Mouse (Mus musculus) forebrain, embryonic 16.5 days (tissue): ENCODE results near the gene Mrpl18. TPM values are rescaled to one million over a fixed set of nuclear protein-coding genes. Genes with fewer than 3 reads are reported as not detected.
"Not testable (repeated sequence)": the region's sequence is repeated elsewhere in the genome, so short reads cannot be mapped to it uniquely, and the experiment has no call there.

Experiments used
- ATAC-seq: fragments of 200-750 bp; cut with Nextera tagmentation; 2 replicates; pipeline ENCODE4 v1.8.0; 2017; ENCODE audit warnings: mild to moderate bottlenecking, moderate library complexity
- H3K27ac ChIP-seq: fragments of 300-500 bp; sonication (generic); 2 replicates; pipeline ENCODE4 v1.5.1; 2014; ENCODE audit warnings: low read length, control low read depth
- H3K27me3 ChIP-seq: fragments of 300-500 bp; sonication (generic); replicated peaks from 2 replicates; pipeline ENCODE4 v1.6.1; 2014; ENCODE audit warnings: low read length; ENCODE audit not compliant: control insufficient read depth, insufficient read depth
- H3K36me3 ChIP-seq: fragments of 300-500 bp; sonication (generic); 2 replicates; pipeline ENCODE4 v1.6.1; 2014; ENCODE audit not compliant: control insufficient read depth, insufficient read depth
- H3K4me1 ChIP-seq: fragments of 300-500 bp; sonication (generic); replicated peaks from 2 replicates; pipeline ENCODE4 v1.6.1; 2014; ENCODE audit warnings: low read length; ENCODE audit not compliant: control insufficient read depth, insufficient read depth
- H3K4me2 ChIP-seq: fragments of 300-500 bp; sonication (generic); 2 replicates; pipeline ENCODE4 v1.6.1; 2014; ENCODE audit warnings: mild to moderate bottlenecking, low read length, control low read depth
- H3K4me3 ChIP-seq: fragments of 300-500 bp; sonication (generic); replicated peaks from 2 replicates; pipeline ENCODE4 v1.5.1; 2014; ENCODE audit warnings: mild to moderate bottlenecking, low read length, control low read depth
- H3K9ac ChIP-seq: fragments of 300-500 bp; sonication (generic); replicated peaks from 2 replicates; pipeline ENCODE4 v1.6.1; 2014; ENCODE audit warnings: low read depth, low read length, control low read depth
- H3K9me3 ChIP-seq: fragments of 300-500 bp; sonication (generic); 2 replicates; pipeline ENCODE4 v1.6.1; 2016; ENCODE audit warnings: low read length; ENCODE audit not compliant: control insufficient read depth
- WGBS: fragments of 180-500 bp; shearing (Covaris S2); extraction: QIAGEN DNeasy Blood & Tissue Kit; methylation state at CpG from one replicate; pipeline ENCODE4 v1.1.7; 2014; 5-methylcytosine and 5-hydroxymethylcytosine counted together
- polyA plus RNA-seq: library from polyadenylated mRNA; unstranded; fragments of >200 nt; fragmentation: Nextera tagmentation; extraction: Ambion mirVana; gene quantifications from 2 replicates; pipeline ENCODE4 v1.2.1, GENCODE M21; 2015

Gene Mrpl18
- polyA plus RNA-seq, 1 experiment from 2014 or later = 126 TPM

DNA sequence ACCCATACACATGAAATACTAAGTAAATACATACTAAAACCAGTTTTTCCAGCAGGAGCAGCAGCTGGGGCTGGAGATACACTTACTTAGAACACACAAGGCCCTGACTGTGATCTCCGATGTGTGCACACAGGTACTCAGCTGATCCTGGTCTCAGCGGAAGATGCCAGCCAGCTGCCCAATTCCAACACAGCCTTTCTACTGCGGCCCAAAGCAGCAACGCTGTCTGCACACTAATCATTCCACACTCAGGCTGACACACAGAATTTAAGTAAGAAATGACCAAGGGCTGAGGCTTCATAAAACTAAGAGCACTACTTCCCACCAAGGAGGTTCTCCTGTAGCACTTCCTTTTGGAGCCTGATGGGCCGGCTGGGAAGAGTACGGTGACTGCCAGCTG, 13.9 kb downstream of the Mrpl18 start:
- Histone ChIP-seq H3K4me1 (peaks cover 15% of the 10 kb centered on the region), H3K9ac (no peak overlapping the region), H3K27ac (no peak overlapping the region), H3K9me3 (no peaks in the 10 kb centered on the region), H3K4me3 (no peak overlapping the region), H3K27me3 (no peaks in the 10 kb centered on the region), H3K36me3 (no peaks in the 10 kb centered on the region), H3K4me2 (no peak overlapping the region)
- ATAC-seq = no peak
- WGBS = 93% methylated on average over 6 of the region's 6 CpGs

- H3K27me3 ChIP-seq, H3K9me3 ChIP-seq, H3K36me3 ChIP-seq, H3K4me2 ChIP-seq, H3K4me3 ChIP-seq, H3K9ac ChIP-seq: not testable (repeated sequence)
- Histone ChIP-seq H3K4me1 (peaks cover 10% of the 10 kb centered on the region), H3K27ac (peak overlapping the region; percentile 86)
- WGBS = 32% methylated on average over 2 of the region's 2 CpGs
- peak; percentile 69 for ATAC-seq
These were observed 17.5 kb downstream of the Mrpl18 start for GRCm38 (mm10) chr17:12898607-12899006.

DNA sequence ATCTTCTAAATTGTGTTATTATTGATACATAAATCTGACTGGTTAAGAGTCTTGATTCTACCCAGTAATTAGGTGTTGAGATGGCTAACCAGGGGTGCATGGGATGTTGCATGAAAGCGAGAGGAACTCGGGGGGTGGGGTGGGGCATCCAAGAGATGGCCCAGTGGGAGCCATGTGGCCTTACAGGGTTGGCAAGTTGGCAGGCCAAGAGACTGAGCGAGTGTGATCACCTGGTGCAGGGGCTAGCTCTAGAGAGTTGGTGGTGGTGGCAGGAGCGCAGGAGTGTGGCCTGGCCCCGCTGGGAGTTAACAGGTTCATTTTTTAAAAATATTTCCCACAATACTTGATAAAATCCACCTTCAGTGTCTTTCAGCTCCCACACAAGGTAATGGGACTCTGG, 18.5 kb downstream of the Mrpl18 start:
- Histone ChIP-seq H3K4me3 (no peak overlapping the region), H3K9me3 (no peaks in the 10 kb centered on the region), H3K9ac (no peak overlapping the region), H3K4me1 (peaks cover 2% of the 10 kb centered on the region; the same call in 1 of the 2 replicates), H3K27me3 (no peaks in the 10 kb centered on the region), H3K27ac (peak overlapping the region; percentile 65), H3K36me3 (no peaks in the 10 kb centered on the region), H3K4me2 (no peak overlapping the region)
- peak; percentile 69 for ATAC-seq
- WGBS = 78% methylated on average over 5 of the region's 5 CpGs

GRCm38 (mm10) chr17:12892033-12892432, 24.1 kb downstream of the Mrpl18 start:
- 91% methylated on average over 9 of the region's 9 CpGs for WGBS
- H3K4me3 ChIP-seq = no peak overlapping the region
- ATAC-seq = no peak

DNA sequence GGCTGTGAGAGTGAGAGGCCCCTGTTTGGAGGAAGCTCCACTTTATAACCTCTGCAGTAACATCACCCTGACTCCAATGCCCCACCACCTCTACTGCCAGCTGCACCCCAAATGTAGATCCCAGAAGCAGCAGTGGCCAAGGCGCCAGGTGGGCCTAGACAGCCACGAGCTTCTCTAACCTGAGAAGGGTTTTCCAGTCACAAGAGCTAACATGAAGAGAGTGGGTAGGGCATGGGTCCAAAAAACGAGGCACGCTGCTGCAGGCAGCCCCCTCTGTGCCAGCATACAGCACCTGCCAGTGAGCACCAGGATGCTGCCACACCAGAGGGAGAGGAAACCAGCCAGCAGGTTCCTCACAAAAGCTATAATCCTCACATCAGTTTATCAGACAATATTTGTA, 25.1 kb downstream of the Mrpl18 start:
- Histone ChIP-seq H3K27ac (no peak overlapping the region), H3K4me3 (no peak overlapping the region), H3K9ac (no peak overlapping the region), H3K36me3 (no peaks in the 10 kb centered on the region), H3K4me1 (peaks cover 7% of the 10 kb centered on the region), H3K9me3 (no peaks in the 10 kb centered on the region), H3K4me2 (no peak overlapping the region), H3K27me3 (no peaks in the 10 kb centered on the region)
- ATAC-seq = no peak
- WGBS = 69% methylated on average over 4 of the region's 4 CpGs

More at GRCm38 (mm10) chr17:12892033-12892432, 24.1 kb downstream of the Mrpl18 start:
- H3K36me3 ChIP-seq = no peaks in the 10 kb centered on the region
- H3K9me3 ChIP-seq = no peaks in the 10 kb centered on the region
- no peaks in the 10 kb centered on the region for H3K27me3 ChIP-seq
- no peak overlapping the region for H3K9ac ChIP-seq
- no peak overlapping the region for H3K4me2 ChIP-seq
- no peak overlapping the region for H3K27ac ChIP-seq
- peaks cover 7% of the 10 kb centered on the region for H3K4me1 ChIP-seq

- ATAC-seq = no peak
- no peak overlapping the region for H3K27ac ChIP-seq
These were observed 28.9 kb downstream of the Mrpl18 start for GRCm38 (mm10) chr17:12887021-12887775.

GRCm38 (mm10) chr17:12886620-12887019, 29.5 kb downstream of the Mrpl18 start:
- no peak overlapping the region for H3K4me2 ChIP-seq

More at GRCm38 (mm10) chr17:12887021-12887775, 28.9 kb downstream of the Mrpl18 start:
- no peak overlapping the region for H3K4me3 ChIP-seq
- no peak overlapping the region for H3K9ac ChIP-seq
- WGBS = 77% methylated on average over 15 of the region's 15 CpGs
- H3K9me3 ChIP-seq = no peaks in the 10 kb centered on the region
- no peaks in the 10 kb centered on the region for H3K36me3 ChIP-seq
- no peak overlapping the region for H3K4me2 ChIP-seq
- no peaks in the 10 kb centered on the region for H3K27me3 ChIP-seq
- peaks cover 7% of the 10 kb centered on the region for H3K4me1 ChIP-seq

GRCm38 (mm10) chr17:12881216-12881615, 34.9 kb downstream of the Mrpl18 start:
- 72% methylated on average over 1 of the region's 1 CpGs for WGBS
- ATAC-seq = no peak

More at GRCm38 (mm10) chr17:12886620-12887019, 29.5 kb downstream of the Mrpl18 start:
- H3K27me3 ChIP-seq = no peaks in the 10 kb centered on the region
- no peak overlapping the region for H3K27ac ChIP-seq
- H3K4me1 ChIP-seq = peaks cover 7% of the 10 kb centered on the region
- ATAC-seq = no peak
- no peak overlapping the region for H3K9ac ChIP-seq
- H3K36me3 ChIP-seq = no peaks in the 10 kb centered on the region
- WGBS = 41% methylated on average over 6 of the region's 6 CpGs
- no peaks in the 10 kb centered on the region for H3K9me3 ChIP-seq
- no peak overlapping the region for H3K4me3 ChIP-seq

DNA sequence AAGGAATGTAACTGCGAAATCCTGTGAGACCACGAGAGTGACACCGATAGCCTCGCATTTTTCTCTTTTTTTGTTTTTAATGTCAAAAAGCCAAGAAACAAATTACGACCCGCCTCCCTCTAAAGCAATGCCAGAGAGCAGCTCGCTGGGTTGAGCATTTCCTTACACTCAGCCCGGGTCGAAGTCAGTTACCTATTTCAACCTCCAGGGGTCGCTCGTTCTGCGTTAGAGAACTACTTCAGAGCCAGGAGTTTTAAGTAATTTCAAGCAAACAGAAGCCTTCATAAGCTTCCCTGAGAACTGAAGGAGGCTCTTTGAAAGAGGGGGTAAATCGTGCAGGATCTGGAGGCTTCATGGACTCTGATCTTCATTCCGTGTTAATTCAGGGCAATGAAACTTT, 36.0 kb downstream of the Mrpl18 start:
- Histone ChIP-seq H3K27me3 (no peaks in the 10 kb centered on the region), H3K4me2 (peak overlapping the region; percentile 33), H3K9me3 (no peaks in the 10 kb centered on the region), H3K9ac (no peak overlapping the region), H3K4me3 (no peak overlapping the region), H3K36me3 (no peaks in the 10 kb centered on the region), H3K27ac (no peak overlapping the region), H3K4me1 (no peaks in the 10 kb centered on the region)
- WGBS = under 1% methylated on average over 14 of the region's 14 CpGs
- ATAC-seq = peak; percentile 78

More at GRCm38 (mm10) chr17:12881216-12881615, 34.9 kb downstream of the Mrpl18 start:
- H3K4me1 ChIP-seq = no peaks in the 10 kb centered on the region
- H3K4me2 ChIP-seq = no peak overlapping the region
- no peak overlapping the region for H3K27ac ChIP-seq
- H3K36me3 ChIP-seq = no peaks in the 10 kb centered on the region
- H3K27me3 ChIP-seq = no peaks in the 10 kb centered on the region
- H3K9me3 ChIP-seq = no peaks in the 10 kb centered on the region
- no peak overlapping the region for H3K9ac ChIP-seq
- H3K4me3 ChIP-seq = no peak overlapping the region
